Mouse (Mus musculus) kidney, adult 2 months (tissue): ENCODE measurements at regions not wholly inside any gene's neighbourhood (a gene's known extent, or its start where the extent isn't known, plus 50 kb on each side); places are given as distances from the start of the nearest gene placed in this dataset.

ENCODE experiments used
- CTCF ChIP-seq: fragments of 200-500 bp; conservative IDR thresholded peaks from 2 replicates; pipeline ENCODE4 v1.5.1; 2011; ENCODE audit warnings: low read depth, mild to moderate bottlenecking, control low read depth, low read length, moderate library complexity, mixed read lengths; ENCODE audit not compliant: insufficient read depth, insufficient read length
- POLR2A ChIP-seq: fragments of 200-500 bp; IDR thresholded peaks from one replicate; pipeline ENCODE4 v1.6.1; 2011; ENCODE audit warnings: low read depth, low read length, control low read depth

- TF ChIP-seq CTCF = no peak
- no peak for TF ChIP-seq POLR2A
These were observed 245.1 kb downstream of the Insig2 start for GRCm38 (mm10) chr1:121087124-121087887.
